Mouse (Mus musculus) T-helper 17 cell (primary cell): ENCODE results near the gene Fyn.

Source experiments
- in situ Hi-C, 2 experiments: fragments of 300-600 bp; cut with MboI, MseI; formaldehyde crosslinking; loops; 1 replicate in 1 of 2; 2 replicates in 1 of 2; pipeline ENCODE4 v1.15.1; 2025; ENCODE audit warnings: high pct_unique_total_duplicates in 2 of 2

Gene Fyn

DNA sequence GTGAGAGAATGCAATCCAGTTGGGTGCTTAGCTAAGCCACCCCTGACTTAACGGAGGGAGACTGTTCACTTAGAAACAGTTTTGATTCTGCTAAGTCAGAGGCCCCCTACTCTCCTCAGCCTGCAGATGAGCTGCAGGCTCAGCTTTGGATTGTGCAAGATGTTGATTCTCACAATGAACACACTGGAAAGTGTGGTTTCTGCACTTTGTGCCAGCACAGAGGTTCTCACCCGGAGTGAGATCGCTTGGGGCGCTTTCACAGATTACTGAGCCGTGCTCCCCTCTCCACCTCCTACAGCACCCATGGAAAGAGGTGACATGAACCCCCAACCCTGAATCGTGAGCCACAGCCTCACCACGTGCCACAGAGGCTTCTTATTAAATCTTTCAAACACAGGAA is 100.7 kb downstream of the Fyn start:
- in situ Hi-C loops, result no loop called here

GRCm38 (mm10) chr10:39470321-39470720 is 101.7 kb downstream of the Fyn start:
- in situ Hi-C loops, result no loop called here

GRCm38 (mm10) chr10:39471040-39471713 is 102.5 kb downstream of the Fyn start:
- in situ Hi-C loops, result no loop called here

GRCm38 (mm10) chr10:39471714-39472531 is 103.3 kb downstream of the Fyn start:
- in situ Hi-C loops, result no loop called here

GRCm38 (mm10) chr10:39472923-39473322 is 104.3 kb downstream of the Fyn start:
- in situ Hi-C loops, result no loop called here

- in situ Hi-C loops, result no loop called here
Observed at GRCm38 (mm10) chr10:39479361-39479760, 110.7 kb downstream of the Fyn start.

DNA sequence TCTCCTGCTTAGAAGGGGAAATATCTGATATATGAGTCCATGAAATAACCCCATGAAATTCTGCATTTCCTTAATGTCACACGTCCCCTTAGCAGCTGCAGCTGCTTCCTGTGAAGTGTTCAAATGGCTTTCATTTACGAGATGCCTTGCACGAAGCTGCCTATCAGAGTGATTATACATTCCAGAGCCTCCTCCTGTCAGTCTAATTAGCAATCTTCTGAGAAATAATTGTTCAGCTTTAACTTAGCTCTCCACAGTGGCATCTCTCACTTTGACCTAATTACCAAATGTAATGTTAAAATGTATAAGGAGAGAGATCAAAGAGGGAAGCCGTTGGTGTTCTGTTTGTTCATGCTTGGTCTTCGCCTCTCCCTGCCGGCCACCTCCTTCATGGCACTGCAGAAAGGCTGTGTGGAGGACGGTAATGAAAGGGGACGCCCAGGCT is 115.7 kb downstream of the Fyn start:
- in situ Hi-C loops, result no loop called here

DNA sequence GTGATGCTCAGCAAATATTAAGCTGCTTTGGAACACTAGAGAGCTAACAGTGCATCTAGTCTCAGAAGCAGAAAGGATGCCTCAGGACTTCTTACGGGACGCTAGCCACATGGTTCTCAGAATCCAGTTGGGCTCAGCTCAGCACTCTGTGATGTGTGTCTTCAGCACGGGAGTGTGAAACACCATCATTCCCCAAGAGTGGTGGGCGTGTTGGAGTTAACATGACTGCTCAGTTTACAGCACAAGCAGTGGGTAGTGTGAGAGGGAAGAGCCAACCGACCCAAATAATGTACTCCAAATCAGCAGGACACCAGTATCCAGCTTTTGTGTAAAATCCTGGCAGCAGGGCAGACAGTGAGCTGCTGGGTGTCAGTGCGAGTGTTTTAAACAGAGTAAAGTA is 116.2 kb downstream of the Fyn start:
- in situ Hi-C loops, result no loop called here

DNA sequence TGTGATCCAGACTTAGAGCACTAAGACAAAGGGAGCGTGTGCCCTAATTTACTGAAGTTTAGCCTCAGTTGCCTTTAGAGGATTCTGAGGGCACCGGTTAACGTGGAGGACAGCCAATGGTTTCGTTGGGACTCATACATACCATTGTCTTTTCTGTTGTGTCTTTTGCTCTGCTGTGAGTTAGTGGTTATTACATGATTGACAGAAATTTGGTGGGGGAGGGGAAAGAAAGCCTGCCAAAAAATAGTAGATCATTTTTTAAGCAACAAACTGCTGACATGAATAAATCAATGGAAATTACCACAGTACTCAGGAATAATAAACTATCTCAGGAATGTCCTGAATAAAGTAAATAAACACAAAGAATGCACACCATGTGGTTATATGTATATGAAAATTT is 117.3 kb downstream of the Fyn start:
- in situ Hi-C loops, result no loop called here

DNA sequence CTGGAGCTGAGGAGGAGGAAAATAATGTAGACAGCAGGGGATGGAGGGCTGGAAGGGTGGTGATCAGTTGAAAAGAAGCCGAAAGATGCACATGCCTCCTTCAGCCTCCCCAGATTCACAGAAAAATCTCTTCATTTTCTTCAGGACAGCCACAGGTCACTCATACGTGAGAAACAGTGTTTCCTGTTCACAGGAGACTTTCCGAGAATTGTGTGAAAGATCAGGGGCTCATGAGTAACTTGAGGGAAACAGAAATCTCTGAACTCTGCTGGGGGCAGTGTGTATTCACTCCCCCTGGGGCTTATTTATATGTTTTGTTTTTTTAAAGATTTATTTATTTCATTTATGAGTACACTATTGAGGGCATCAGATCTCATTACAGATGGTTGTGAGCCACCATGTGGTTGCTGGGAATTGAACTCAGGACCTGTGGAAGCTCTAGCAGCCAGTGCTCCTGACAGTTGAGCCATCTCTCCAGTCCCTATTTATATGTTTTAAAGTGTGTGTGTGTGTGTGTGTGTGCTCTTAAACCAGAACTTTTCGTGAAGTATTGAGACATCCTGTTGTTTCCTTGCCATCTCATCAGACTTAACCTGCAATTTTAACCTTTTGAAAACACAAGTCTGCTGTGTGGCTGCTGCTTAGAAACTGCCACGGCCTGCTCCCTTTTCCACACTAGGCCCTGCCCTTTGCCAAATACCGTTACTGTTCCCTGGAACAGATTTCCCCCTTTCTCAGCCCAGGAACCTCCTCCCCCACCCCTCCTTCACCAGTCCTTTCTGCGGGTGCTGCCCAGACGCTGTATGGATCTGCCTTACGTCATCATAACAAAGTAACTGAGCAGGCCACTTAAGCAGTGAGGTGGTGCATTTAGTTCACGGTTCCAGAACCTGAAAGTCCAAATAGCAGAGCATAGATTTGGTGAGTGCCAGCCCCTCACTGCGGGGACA is 118.1 kb downstream of the Fyn start:
- in situ Hi-C loops, result no loop called here

DNA sequence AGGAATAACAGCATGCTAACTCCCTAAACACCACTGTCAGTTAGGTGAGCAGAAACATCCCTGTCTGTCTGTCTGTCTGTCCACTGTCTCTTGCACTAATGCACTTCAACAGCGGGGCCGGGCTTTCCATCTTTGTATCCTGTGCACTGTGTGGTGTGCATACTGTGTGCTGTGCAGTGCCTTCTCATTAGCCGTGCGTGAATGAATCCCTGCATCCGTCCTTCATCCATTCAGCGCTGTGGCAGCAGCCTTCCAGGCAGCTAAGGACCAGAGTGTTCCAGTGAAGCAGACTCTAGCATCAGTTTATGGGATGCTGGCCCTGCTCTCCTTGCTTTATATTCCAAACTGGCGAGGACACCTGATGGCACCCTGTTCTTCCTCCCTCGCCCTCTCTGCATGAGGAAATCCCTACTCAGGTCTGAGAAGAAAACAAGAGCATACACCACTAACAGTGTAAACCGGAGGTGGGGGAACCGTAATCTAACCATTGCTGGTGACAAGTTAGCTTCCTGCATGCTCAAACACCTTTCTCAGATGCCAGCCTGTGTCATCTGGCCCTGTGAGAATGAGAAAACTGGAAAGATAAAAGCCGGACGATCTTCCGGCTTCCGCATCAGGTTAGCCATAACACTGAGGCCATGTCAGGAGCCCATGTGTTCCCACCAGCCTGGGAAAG is 119.2 kb downstream of the Fyn start:
- in situ Hi-C loops, result no loop called here

DNA sequence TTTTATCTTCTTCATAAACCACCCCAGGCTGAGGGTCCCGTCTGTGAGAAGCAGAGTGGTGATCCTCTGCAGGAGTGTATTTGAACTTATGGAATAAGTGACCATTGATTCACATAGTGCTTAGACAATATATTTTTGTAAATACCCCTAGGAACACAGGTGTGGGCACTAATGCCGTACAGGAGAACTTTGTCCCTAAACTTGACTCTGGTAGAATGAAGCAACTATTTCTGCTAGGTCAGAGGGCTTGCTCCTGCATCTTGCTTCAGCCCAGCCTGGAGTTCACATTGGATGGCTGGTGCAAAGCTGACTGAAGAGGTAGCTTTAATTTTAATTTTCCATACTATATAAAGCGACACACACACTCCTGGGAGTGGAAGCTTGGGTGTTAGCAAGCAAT is 119.9 kb downstream of the Fyn start:
- in situ Hi-C loops, result no loop called here

DNA sequence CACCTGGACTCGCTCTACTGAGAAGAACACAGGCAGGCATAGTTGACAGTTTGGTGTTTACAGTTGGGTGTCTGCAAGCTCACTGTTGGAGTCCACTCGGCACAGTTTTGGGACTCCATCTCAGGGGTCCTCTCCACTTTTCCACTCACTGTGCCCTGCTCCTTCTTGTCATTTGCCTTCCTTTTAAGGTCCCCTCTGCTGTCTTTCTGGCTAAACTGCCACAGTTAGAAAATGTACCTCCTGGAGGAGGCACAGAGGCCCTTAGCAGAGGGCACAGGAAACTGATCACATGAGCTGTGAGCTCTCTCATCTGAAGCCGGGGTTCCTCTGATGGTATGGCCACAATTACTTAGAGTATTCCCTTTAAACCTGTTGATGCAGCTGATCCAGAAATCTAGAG is 120.3 kb downstream of the Fyn start:
- in situ Hi-C loops, result no loop called here

- in situ Hi-C loops, result no loop called here
Observed at GRCm38 (mm10) chr10:39490349-39491121, 121.9 kb downstream of the Fyn start.

DNA sequence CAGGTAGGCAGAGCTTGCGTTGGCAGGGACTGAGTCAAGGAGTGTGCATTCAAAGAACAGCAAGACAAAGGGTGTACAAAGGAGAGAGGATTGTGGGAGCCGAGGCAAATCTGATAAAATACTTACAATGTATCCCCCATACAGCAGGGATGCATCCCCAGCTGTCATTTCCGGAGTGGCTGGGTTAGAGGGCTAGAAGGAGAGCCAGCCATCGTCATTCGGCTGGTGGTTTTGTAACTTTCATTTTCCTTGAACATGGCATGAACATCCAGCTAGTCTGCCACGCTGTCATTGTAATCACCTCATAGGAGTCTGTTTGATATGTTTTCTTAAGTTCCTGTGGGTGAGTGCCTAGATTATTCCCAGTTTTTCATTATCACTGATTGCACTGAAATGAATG is 123.5 kb downstream of the Fyn start:
- in situ Hi-C loops, result no loop called here

- in situ Hi-C loops, result no loop called here
Observed at GRCm38 (mm10) chr10:39493007-39493406, 124.4 kb downstream of the Fyn start.

DNA sequence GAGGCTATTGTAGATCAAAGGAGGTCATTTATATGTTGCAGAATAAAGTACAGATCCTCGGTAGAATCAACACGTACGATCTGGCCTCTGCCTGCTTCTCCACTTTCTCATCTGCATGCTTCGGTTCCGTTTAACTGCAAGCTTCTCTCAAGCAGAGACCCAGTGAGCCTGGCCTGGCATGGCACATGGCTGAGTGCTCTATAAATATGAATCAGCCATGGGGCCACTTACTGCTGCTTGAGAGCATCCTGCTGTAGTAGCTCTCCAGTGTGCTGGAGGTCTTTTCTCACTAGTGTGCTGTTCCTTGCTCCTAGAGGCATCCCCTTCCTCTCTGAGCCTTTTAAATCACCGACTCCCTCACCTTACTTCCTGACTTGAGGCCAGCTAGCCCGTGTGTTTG is 130.0 kb downstream of the Fyn start:
- in situ Hi-C loops, result no loop called here

DNA sequence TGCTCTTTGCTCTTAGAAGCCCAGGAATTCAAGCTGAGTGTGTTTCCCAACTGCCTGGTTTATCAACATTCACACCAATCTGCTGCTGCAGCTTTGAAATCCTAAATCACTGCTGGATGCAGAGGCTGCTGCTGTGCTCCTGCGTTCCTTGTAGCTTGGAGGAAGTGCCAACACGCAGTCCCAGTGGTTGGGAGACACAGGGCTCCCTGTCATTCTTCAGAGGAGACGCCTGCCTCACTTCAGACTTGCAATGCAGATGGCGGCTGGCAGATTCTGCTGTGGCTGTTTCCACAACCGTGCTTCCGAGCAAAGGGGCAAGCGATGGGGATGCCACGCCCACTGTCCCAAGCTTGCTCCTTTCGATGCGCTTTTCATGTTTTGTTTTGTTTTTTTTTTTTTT is 132.9 kb downstream of the Fyn start:
- in situ Hi-C loops, result no loop called here

DNA sequence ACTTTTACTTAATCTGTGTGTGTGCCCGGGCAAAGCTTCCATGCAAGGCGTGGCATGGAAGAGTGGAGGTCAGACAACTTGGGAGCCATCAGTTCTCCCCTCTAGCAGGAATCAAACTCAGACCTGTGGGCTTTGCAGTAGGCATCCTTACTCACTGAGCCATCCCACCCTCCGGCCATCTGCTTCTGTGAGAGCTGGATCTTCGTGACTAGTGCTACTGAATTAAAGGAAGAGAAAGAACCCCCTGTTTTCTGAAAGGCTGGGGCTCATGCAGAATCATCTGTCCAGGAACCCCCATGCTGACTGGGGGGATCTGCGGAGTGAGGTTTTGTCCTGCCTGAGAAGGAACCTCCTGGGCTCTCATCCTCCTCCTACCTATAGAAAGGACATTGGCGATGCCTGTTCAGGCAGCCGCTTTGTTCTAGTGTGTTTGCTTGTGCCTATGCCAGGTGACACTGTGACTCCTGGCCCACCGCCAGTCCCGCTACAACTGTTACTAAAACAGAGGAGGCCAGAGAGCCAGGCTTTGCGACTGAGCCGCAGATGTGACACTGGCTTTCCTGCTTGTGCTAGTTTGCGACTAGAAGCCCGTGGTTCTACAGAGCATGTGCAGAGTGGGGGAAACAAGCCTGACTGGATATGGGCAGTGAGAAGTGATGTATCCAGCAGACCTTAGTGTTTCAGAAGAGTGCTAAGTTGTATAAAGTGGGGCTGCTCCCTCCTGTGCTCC is 133.5 kb downstream of the Fyn start:
- in situ Hi-C loops, result no loop called here

DNA sequence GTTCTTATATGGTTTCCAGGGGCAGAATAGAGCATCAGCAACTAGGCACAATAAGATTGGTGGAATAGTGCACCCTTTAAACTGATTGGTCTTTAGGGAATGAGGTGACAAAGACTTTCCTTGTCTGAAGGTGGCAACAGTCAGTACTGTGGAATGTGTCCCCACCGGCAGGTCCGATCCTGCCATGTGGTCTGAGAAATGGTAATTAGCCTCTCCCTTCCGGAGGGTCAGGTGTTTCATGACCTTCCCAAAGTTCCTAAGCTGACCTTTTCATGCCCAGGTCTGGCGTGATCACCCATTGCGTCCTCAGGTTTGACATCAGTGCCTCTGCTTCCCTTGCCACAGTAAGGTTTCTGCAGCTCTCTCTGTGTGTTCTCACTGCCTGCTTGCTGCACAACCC is 134.7 kb downstream of the Fyn start:
- in situ Hi-C loops, result no loop called here
